Mouse (Mus musculus): ENCODE measurements at regions not wholly inside any gene's neighbourhood (a gene's known extent, or its start where the extent isn't known, plus 50 kb on each side); places are given as distances from the start of the nearest gene placed in this dataset.

GRCm38 (mm10) chr10:118736093-118736492 is 133.9 kb downstream of the Dyrk2 start:
- Histone ChIP-seq H3K36me3 (ENCODE audit: inconsistent target) (no peaks in the 10 kb centered on the region), H3K79me2 (ENCODE audit: inconsistent target) (no peaks in the 10 kb centered on the region), H3K27ac (no peak overlapping the region), H3K4me3 (ENCODE audit: inconsistent target) (no peak overlapping the region)
- WGBS (ENCODE audit: missing documents), result 39% methylated on average over 3 of the region's 4 CpGs

DNA sequence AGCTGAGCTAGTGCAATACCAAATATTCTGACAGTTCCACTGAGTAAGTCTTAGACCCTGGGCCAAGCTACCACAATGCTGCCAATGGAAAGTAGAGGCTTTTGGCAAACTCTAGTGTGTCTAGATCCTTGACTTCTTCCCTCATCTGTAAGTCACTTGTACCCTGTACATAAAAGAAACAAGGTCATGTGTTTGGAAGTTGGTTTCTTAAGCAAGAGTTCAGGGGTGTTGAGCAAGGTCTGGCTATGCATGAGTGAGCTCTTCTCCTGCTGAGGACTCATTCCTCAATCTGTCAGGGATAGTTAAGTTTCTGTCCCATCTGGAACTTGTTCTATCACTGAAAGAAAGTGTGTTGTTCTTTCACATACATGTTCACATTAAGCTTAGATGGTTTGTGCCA is 132.9 kb downstream of the Dyrk2 start:
- Histone ChIP-seq H3K27ac (no peak overlapping the region), H3K4me3 (ENCODE audit: inconsistent target) (no peak overlapping the region), H3K36me3 (ENCODE audit: inconsistent target) (no peaks in the 10 kb centered on the region), H3K79me2 (ENCODE audit: inconsistent target) (no peaks in the 10 kb centered on the region)

DNA sequence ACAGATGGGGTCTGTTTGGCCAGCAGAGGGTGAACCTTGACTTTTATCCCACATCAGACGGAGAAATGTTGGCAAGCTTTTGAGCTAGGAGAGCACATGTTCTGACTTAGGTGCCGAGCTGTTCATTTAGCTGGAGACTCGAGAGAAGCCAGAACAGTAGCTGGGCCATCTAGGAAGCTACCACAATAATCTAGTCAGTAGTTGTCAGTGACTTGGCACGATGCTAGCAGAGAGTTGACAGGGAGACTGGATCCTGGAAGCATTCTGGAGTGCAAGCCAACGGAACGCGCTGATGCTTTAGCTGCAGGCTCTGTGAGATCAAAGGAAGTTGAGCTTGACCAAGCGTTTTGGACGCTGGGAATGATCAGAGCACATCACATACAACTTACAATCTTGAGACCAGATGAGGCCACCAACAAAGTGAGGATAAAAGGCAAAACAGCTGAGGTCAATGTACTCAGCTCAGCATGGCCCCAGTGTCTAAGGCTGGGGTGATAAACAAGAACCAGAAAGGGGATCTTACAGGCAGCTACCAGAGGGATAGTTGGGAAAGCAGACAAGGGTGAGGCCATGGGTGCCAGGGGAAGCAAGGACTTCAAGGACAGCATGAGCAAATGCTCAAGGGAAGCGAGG is 130.0 kb downstream of the Dyrk2 start:
- Histone ChIP-seq H3K36me3 (ENCODE audit: inconsistent target) (no peaks in the 10 kb centered on the region), H3K79me2 (ENCODE audit: inconsistent target) (no peaks in the 10 kb centered on the region), H3K4me3 (ENCODE audit: inconsistent target) (no peak overlapping the region), H3K27ac (no peak overlapping the region)
- 97% methylated on average over 10 of the region's 10 CpGs for WGBS (ENCODE audit: missing documents)

- WGBS (ENCODE audit: missing documents), result over 99% methylated on average over 9 of the region's 9 CpGs
- H3K36me3 ChIP-seq (ENCODE audit: inconsistent target), result no peaks in the 10 kb centered on the region
Observed at GRCm38 (mm10) chr10:118743831-118744230, 126.2 kb downstream of the Dyrk2 start.

GRCm38 (mm10) chr10:118746719-118747395 is 123.2 kb downstream of the Dyrk2 start:
- Histone ChIP-seq H3K79me2 (ENCODE audit: inconsistent target) (no peaks in the 10 kb centered on the region), H3K36me3 (ENCODE audit: inconsistent target) (no peaks in the 10 kb centered on the region), H3K27ac (no peak overlapping the region), H3K4me3 (ENCODE audit: inconsistent target) (no peak overlapping the region)
- WGBS (ENCODE audit: missing documents), result 77% methylated on average over 4 of the region's 4 CpGs

More at GRCm38 (mm10) chr10:118743831-118744230, 126.2 kb downstream of the Dyrk2 start:
- no peak overlapping the region for H3K4me3 ChIP-seq (ENCODE audit: inconsistent target)
- no peaks in the 10 kb centered on the region for H3K79me2 ChIP-seq (ENCODE audit: inconsistent target)
- no peak overlapping the region for H3K27ac ChIP-seq

DNA sequence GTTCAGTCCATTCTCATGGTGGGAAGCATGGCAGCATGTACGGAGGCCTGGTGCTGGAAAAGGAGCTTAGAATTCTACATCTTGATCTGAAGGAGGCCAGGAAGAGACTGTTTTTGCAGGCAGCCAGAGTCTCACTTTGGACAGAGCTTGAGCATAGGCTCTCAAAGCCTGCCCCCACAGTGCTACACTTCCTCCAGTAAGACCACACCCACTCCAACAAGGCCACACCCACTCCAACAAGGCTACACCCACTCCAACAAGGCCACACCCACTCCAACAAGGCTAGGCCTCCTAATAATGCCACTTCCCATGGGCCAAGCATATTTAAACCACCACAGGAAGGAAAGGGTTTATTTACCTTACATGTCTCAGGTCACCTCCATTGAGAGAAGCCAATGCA is 121.0 kb downstream of the Dyrk2 start:
- Histone ChIP-seq H3K4me3 (ENCODE audit: inconsistent target) (no peak overlapping the region), H3K27ac (no peak overlapping the region), H3K36me3 (ENCODE audit: inconsistent target) (no peaks in the 10 kb centered on the region), H3K79me2 (ENCODE audit: inconsistent target) (no peaks in the 10 kb centered on the region)
- WGBS (ENCODE audit: missing documents), result 90% methylated on average over 1 of the region's 1 CpGs

DNA sequence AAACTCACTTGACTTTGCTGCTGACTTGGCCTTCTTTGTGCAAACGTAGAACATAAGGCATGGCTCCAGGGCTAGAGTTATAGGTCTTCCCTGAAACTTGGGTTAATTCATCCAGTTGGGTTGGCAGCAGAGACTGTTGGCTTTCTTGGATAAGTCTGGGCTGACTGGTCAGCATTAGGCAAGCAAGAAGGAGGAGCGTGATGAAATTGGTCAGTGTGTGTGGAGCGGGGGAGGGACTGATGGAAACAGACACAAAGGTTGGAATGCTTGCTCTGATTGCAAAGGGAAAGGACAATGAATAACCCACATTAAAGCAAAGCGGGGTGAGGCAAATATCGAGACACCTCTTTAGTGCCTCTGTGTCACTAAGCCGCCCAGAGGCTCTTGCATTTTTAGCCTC is 120.3 kb downstream of the Dyrk2 start:
- WGBS (ENCODE audit: missing documents), result 100% methylated on average over 5 of the region's 6 CpGs
- Histone ChIP-seq H3K27ac (no peak overlapping the region), H3K36me3 (ENCODE audit: inconsistent target) (no peaks in the 10 kb centered on the region), H3K79me2 (ENCODE audit: inconsistent target) (no peaks in the 10 kb centered on the region), H3K4me3 (ENCODE audit: inconsistent target) (no peak overlapping the region)

DNA sequence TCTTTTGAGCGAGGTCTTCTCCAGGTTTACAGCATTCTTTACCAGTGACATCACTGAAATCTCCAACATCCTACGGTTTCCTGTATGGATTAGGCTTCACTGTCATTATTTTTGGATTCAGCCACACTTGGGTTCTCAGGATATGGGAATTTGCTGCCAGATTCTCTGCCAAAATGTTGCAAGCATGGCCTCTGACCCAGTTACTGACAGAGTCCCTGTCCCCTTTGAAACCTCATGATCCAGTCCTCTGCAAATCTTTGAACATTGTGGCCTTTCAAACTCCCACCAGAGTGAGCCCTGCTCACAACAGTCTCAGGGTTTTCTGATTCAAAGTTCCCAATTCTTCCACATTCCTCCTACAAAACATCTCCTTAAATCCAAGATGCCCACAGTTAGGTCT is 118.9 kb downstream of the Dyrk2 start:
- 97% methylated on average over 2 of the region's 2 CpGs for WGBS (ENCODE audit: missing documents)
- Histone ChIP-seq H3K27ac (no peak overlapping the region), H3K79me2 (ENCODE audit: inconsistent target) (no peaks in the 10 kb centered on the region), H3K36me3 (ENCODE audit: inconsistent target) (no peaks in the 10 kb centered on the region), H3K4me3 (ENCODE audit: inconsistent target) (no peak overlapping the region)

- H3K36me3 ChIP-seq (ENCODE audit: inconsistent target), result no peaks in the 10 kb centered on the region
- WGBS (ENCODE audit: missing documents), result 92% methylated on average over 5 of the region's 5 CpGs
- no peak overlapping the region for H3K27ac ChIP-seq
- H3K4me3 ChIP-seq (ENCODE audit: inconsistent target), result no peak overlapping the region
- H3K79me2 ChIP-seq (ENCODE audit: inconsistent target), result no peaks in the 10 kb centered on the region
Observed at GRCm38 (mm10) chr10:118753061-118753775, 116.8 kb downstream of the Dyrk2 start.

GRCm38 (mm10) chr10:118754791-118755190 is 115.2 kb downstream of the Dyrk2 start:
- 97% methylated on average over 13 of the region's 13 CpGs for WGBS (ENCODE audit: missing documents)
- Histone ChIP-seq H3K4me3 (ENCODE audit: inconsistent target) (no peak overlapping the region), H3K36me3 (ENCODE audit: inconsistent target) (no peaks in the 10 kb centered on the region), H3K27ac (no peak overlapping the region), H3K79me2 (ENCODE audit: inconsistent target) (no peaks in the 10 kb centered on the region)

DNA sequence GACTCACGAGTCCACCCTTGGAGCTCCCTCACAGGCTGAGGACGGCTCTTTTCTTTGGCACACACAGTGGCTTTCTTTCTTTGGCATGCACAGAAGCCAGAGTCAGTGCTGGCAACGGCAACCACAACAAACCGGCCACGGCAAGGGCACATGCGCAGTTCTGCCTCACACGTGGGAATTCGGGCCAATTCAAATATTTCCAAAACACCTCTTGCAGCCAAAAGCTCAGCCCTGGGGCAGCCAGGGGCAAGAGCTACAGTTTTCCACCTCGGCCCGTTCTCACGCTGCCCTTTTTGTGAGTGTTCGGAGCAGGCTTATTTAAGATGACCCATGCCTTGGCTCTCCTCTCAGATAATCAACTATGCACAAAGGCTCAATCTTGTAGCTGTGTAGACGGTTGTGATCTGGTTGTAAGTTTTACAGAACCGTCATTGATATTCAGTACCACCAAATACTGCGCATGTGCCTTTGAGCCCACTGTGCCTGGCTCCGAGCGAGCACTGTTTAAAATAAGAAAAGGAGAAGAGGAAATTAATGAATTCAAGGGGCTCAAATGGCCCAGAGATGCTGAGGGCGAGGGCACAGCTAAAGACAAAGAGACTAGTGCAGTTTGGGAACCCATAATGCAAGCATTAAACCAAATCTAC is 111.1 kb downstream of the Dyrk2 start:
- no peak overlapping the region for H3K27ac ChIP-seq
- no peaks in the 10 kb centered on the region for H3K79me2 ChIP-seq (ENCODE audit: inconsistent target)
- H3K36me3 ChIP-seq (ENCODE audit: inconsistent target), result no peaks in the 10 kb centered on the region
- WGBS (ENCODE audit: missing documents), result 93% methylated on average over 16 of the region's 18 CpGs
- H3K4me3 ChIP-seq (ENCODE audit: inconsistent target), result no peak overlapping the region

DNA sequence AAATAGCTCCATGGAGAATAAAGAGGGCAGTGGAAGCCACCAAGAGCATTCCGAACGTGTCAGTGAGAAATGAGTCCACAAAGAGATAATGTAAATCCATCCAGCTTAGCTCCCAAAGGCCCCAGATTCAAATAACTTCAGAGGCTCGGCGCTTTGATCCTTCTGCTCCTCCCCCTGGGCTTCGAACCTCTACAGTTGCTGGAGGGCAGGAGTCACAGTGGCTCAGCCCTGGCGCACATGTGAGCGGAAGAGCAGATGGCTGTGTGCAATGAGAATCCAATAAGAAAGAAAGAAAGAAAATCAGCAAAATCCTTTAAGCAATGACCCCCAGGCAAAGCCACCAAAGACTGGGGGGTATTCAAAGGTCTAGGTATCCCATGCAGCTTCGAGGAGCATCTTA is 109.6 kb downstream of the Dyrk2 start:
- H3K36me3 ChIP-seq (ENCODE audit: inconsistent target), result no peaks in the 10 kb centered on the region
- 94% methylated on average over 8 of the region's 8 CpGs for WGBS (ENCODE audit: missing documents)
- H3K4me3 ChIP-seq (ENCODE audit: inconsistent target), result no peak overlapping the region
- H3K27ac ChIP-seq, result no peak overlapping the region
- no peaks in the 10 kb centered on the region for H3K79me2 ChIP-seq (ENCODE audit: inconsistent target)

DNA sequence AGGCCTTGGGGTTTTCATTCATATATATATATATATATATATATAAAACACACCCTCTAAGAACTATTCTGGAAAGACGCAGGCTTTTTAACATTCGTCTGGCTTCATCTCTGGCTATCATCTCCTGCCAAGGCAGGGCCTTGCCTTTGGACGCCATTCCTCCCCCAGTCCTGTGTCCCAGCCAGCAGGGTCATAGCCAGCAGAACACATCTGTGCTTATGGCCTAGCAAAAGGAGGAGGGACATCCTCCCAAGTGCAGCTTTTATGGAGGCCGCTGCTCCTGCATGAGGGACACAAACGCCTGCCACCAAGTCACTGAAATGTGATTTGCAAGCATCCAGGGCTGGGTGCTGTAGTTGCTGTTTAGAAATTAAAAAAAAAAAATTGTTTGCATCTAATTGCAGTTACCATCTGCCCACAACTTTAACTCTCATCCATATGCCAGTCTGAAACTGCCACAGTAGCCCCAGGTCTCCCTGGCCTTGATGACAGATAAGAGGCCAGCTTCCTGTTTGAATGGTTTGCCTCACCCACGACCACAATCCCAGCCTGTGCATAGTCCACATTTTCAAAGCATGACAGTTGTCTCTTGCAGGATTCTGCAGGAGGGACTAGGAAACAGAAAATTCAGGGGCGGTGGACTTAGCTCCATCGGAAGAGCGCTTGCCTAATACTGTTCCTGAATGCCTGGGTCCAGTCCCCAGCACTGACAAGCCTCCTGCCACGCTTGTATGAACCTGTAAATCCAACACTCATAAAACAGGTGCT is 108.7 kb downstream of the Dyrk2 start:
- 57% methylated on average over 10 of the region's 10 CpGs for WGBS (ENCODE audit: missing documents)
- H3K27ac ChIP-seq, result no peak overlapping the region
- no peaks in the 10 kb centered on the region for H3K36me3 ChIP-seq (ENCODE audit: inconsistent target)
- no peaks in the 10 kb centered on the region for H3K79me2 ChIP-seq (ENCODE audit: inconsistent target)
- no peak overlapping the region for H3K4me3 ChIP-seq (ENCODE audit: inconsistent target)

- no peaks in the 10 kb centered on the region for H3K36me3 ChIP-seq (ENCODE audit: inconsistent target)
- 90% methylated on average over 9 of the region's 9 CpGs for WGBS (ENCODE audit: missing documents)
- H3K27ac ChIP-seq, result no peak overlapping the region
- no peaks in the 10 kb centered on the region for H3K79me2 ChIP-seq (ENCODE audit: inconsistent target)
- H3K4me3 ChIP-seq (ENCODE audit: inconsistent target), result no peak overlapping the region
Observed at GRCm38 (mm10) chr10:118765051-118765450, 105.0 kb downstream of the Dyrk2 start.

Data from macrophage (primary cell).